Mouse (Mus musculus) MEL (cell line): ENCODE data around the gene Polg. TPM values are rescaled to one million over a fixed set of nuclear protein-coding genes. Genes with fewer than 3 reads are reported as not detected.

ENCODE experiments used
- DNase-seq: peaks from one replicate; pipeline ENCODE4 v3.0.0; 2011; ENCODE audit warnings: low read depth, low spot score
- H3K27ac ChIP-seq: 2 replicates; pipeline ENCODE4 v1.5.1; 2012; ENCODE audit warnings: low read depth, mild to moderate bottlenecking, control low read depth, low read length, moderate library complexity; ENCODE audit not compliant: control insufficient read depth
- H3K27me3 ChIP-seq, 2 experiments: fragments of 150-350 bp in 1 of 2; sonication (generic) in 1 of 2; 2 replicates each; pipeline ENCODE4 v1.6.1; 2012; ENCODE audit warnings: low read length in 2 of 2, mild to moderate bottlenecking in 2 of 2, improper control_type of control experiment in 1 of 2, moderate library complexity in 1 of 2; ENCODE audit not compliant: insufficient read depth in 2 of 2, control insufficient read depth in 1 of 2
- H3K36me3 ChIP-seq, 2 experiments: 2 replicates each; pipeline ENCODE4 v1.6.1; 2012 to 2014; ENCODE audit warnings: low read length in 2 of 2, improper control_type of control experiment in 1 of 2, inconsistent platforms in 1 of 2, mild to moderate bottlenecking in 1 of 2; ENCODE audit not compliant: insufficient read depth in 2 of 2, control insufficient read depth in 1 of 2
- H3K4me1 ChIP-seq, 2 experiments: fragments of 150-350 bp in 1 of 2; sonication (generic) in 1 of 2; 2 replicates each; pipeline ENCODE4 v1.6.1; 2012; ENCODE audit warnings: low read length in 2 of 2, improper control_type of control experiment in 1 of 2, mild to moderate bottlenecking in 1 of 2; ENCODE audit not compliant: insufficient read depth in 2 of 2, control insufficient read depth in 1 of 2
- H3K4me3 ChIP-seq, 2 experiments: fragments of 150-350 bp in 1 of 2; sonication (generic) in 1 of 2; 2 replicates each; pipeline ENCODE4 v1.5.1; 2012; ENCODE audit warnings: low read depth in 2 of 2, low read length in 2 of 2, mild to moderate bottlenecking in 2 of 2, moderate library complexity in 2 of 2, control low read depth in 1 of 2, improper control_type of control experiment in 1 of 2; ENCODE audit not compliant: control insufficient read depth in 1 of 2, insufficient read depth in 1 of 2
- H3K79me2 ChIP-seq: 2 replicates; pipeline ENCODE4 v1.6.1; 2012; ENCODE audit warnings: mild to moderate bottlenecking, low read length, moderate library complexity; ENCODE audit not compliant: control insufficient read depth, poor library complexity, insufficient read depth
- H3K9ac ChIP-seq: 2 replicates; pipeline ENCODE4 v1.6.1; 2012; ENCODE audit warnings: low read depth, mild to moderate bottlenecking, control low read depth, low read length, moderate library complexity; ENCODE audit not compliant: control insufficient read depth, poor library complexity, severe bottlenecking
- H3K9me3 ChIP-seq: fragments of 150-350 bp; sonication (generic); replicated peaks from 2 replicates; pipeline ENCODE4 v1.6.1; 2012; ENCODE audit warnings: mild to moderate bottlenecking, low read length, improper control_type of control experiment, moderate library complexity; ENCODE audit not compliant: insufficient read depth
- CTCF ChIP-seq, 3 experiments: IDR thresholded peaks in 2 of 3; conservative IDR thresholded peaks in 1 of 3; 2 replicates each; pipeline ENCODE4 v1.5.1; 2011 to 2012; ENCODE audit warnings: low read length in 3 of 3, low read depth in 2 of 3, mild to moderate bottlenecking in 2 of 3, improper control_type of control experiment in 1 of 3, inconsistent platforms in 1 of 3, mixed read lengths in 1 of 3, moderate library complexity in 1 of 3; ENCODE audit not compliant: control insufficient read depth in 1 of 3, insufficient read depth in 1 of 3, poor library complexity in 1 of 3, severe bottlenecking in 1 of 3
- ETS1 ChIP-seq: IDR thresholded peaks from 2 replicates; pipeline ENCODE4 v1.6.1; 2012; ENCODE audit warnings: low read depth, mild to moderate bottlenecking, inconsistent platforms, low read length, improper control_type of control experiment, moderate library complexity
- MAX ChIP-seq: IDR thresholded peaks from 2 replicates; pipeline ENCODE4 v1.6.1; 2011; ENCODE audit warnings: low read length, improper control_type of control experiment
- MAZ ChIP-seq: IDR thresholded peaks from 2 replicates; pipeline ENCODE4 v1.6.1; 2012; ENCODE audit warnings: low read depth, mild to moderate bottlenecking, inconsistent platforms, low read length, improper control_type of control experiment
- MYC ChIP-seq: IDR thresholded peaks from 2 replicates; pipeline ENCODE4 v1.6.1; 2011; ENCODE audit warnings: low read depth, mild to moderate bottlenecking, low read length, improper control_type of control experiment, moderate library complexity
- NELFE ChIP-seq: IDR thresholded peaks from 2 replicates; pipeline ENCODE4 v1.6.1; 2011; ENCODE audit warnings: low read depth, low read length, improper control_type of control experiment
- NRF1 ChIP-seq: IDR thresholded peaks from 2 replicates; pipeline ENCODE4 v1.6.1; 2014; ENCODE audit warnings: low read depth, mild to moderate bottlenecking, inconsistent platforms, low read length, improper control_type of control experiment, moderate library complexity; ENCODE audit not compliant: poor library complexity, insufficient read depth, severe bottlenecking
- POLR2A ChIP-seq, 2 experiments: IDR thresholded peaks; 2 replicates each; pipeline ENCODE4 v1.6.1; 2011 to 2012; ENCODE audit warnings: low read length in 2 of 2, mild to moderate bottlenecking in 2 of 2, control low read depth in 1 of 2, improper control_type of control experiment in 1 of 2, low read depth in 1 of 2, moderate library complexity in 1 of 2; ENCODE audit not compliant: control insufficient read depth in 1 of 2, insufficient read depth in 1 of 2, poor library complexity in 1 of 2
- POLR2AphosphoS2 ChIP-seq: IDR thresholded peaks from 2 replicates; pipeline ENCODE4 v1.6.1; 2011; ENCODE audit warnings: low read length, improper control_type of control experiment
- RAD21 ChIP-seq: IDR thresholded peaks from 2 replicates; pipeline ENCODE4 v1.6.1; 2011; ENCODE audit warnings: mild to moderate bottlenecking, low read depth, low read length, improper control_type of control experiment
- SIN3A ChIP-seq: IDR thresholded peaks from 2 replicates; pipeline ENCODE4 v1.6.1; 2012; ENCODE audit warnings: low read length, improper control_type of control experiment, inconsistent platforms
- SMC3 ChIP-seq: IDR thresholded peaks from 2 replicates; pipeline ENCODE4 v1.6.1; 2011; ENCODE audit warnings: low read depth, low read length, improper control_type of control experiment
- TAL1 ChIP-seq: IDR thresholded peaks from 2 replicates; pipeline ENCODE4 v1.6.1; 2012; ENCODE audit warnings: mild to moderate bottlenecking, inconsistent platforms, low read length, moderate library complexity, mixed read lengths
- TBP ChIP-seq: IDR thresholded peaks from 2 replicates; pipeline ENCODE4 v1.8.0; 2011; ENCODE audit warnings: low read depth, low read length, improper control_type of control experiment
- USF1 ChIP-seq: IDR thresholded peaks from 2 replicates; pipeline ENCODE4 v1.6.1; 2014; ENCODE audit warnings: low read depth, mild to moderate bottlenecking, inconsistent platforms, low read length, improper control_type of control experiment, moderate library complexity
- ZC3H11A ChIP-seq: IDR thresholded peaks from 2 replicates; pipeline ENCODE4 v1.6.1; 2012; ENCODE audit warnings: low read depth, mild to moderate bottlenecking, inconsistent platforms, low read length, improper control_type of control experiment
- ZNF384 ChIP-seq: IDR thresholded peaks from 2 replicates; pipeline ENCODE4 v1.6.1; 2012; ENCODE audit warnings: low read depth, mild to moderate bottlenecking, inconsistent platforms, low read length, improper control_type of control experiment
- polyA plus RNA-seq, 2 experiments: library from polyadenylated mRNA; stranded (reverse) in 1 of 2; unstranded in 1 of 2; fragments of >175 nt in 1 of 2; fragments of >200 nt in 1 of 2; gene quantifications; 2 replicates each; pipeline versions ENCODE4 v1.2.1 to v1.2.4; 2012; ENCODE audit warnings: low replicate concordance in 2 of 2, low read depth in 1 of 2; ENCODE audit not compliant: insufficient read length in 2 of 2, insufficient read depth in 1 of 2, missing spikeins in 1 of 2
- total RNA-seq: library from RNA; depleted of rRNA; stranded (reverse); fragments of 300-350 nt; gene quantifications from 2 replicates; pipeline ENCODE4 v1.2.3, GENCODE M21; 2012

The Polg gene
- total and polyA plus RNA-seq, 3 experiments, result 82.7 to 129 TPM; not detected in 1

GRCm38 (mm10) chr7:79472792-79473191 is 6.6 kb upstream of the Polg start (continued):
- TF ChIP-seq TAL1 (no peak), SIN3A (no peak), TBP (no peak), MYC (no peak), USF1 (no peak), MAZ (no peak), ETS1 (no peak), SMC3 (peak; percentile 57), MAX (no peak), NRF1 (no peak)

- peaks cover 0 to 18% of the 10 kb centered on the region in 2 experiments; a peak in 2 of 4 replicates for H3K36me3 ChIP-seq
- peak; percentile 48 for DNase-seq
- no peak for TF ChIP-seq NELFE
- no peak for TF ChIP-seq TAL1
- TF ChIP-seq ZC3H11A, result peak; percentile 48
- peak; percentile 54 for TF ChIP-seq RAD21
- TF ChIP-seq SMC3, result peak; percentile 64
- no peak for TF ChIP-seq POLR2AphosphoS2
- peak; percentile 42 to 57 (median 52) for TF ChIP-seq CTCF (IDR thresholded peaks at IDR 0.05 in 2 of 3, conservative IDR thresholded peaks at IDR 0.05 in 1 of 3; ENCODE audit: control insufficient read depth in 1 of 3, insufficient read depth in 1 of 3, low read depth in 2 of 3, low read length in 3 of 3, poor library complexity in 1 of 3, severe bottlenecking in 1 of 3)
- peak; percentile 80; the same call in 1 of the 2 replicates for TF ChIP-seq MYC
- TF ChIP-seq, all 39 proteins: peak for 5
- Histone ChIP-seq H3K4me3 (no peak overlapping the region), H3K4me1 (peaks cover 2 to 36% of the 10 kb centered on the region in 2 experiments; a peak in 3 of 4 replicates), H3K27ac (no peak overlapping the region), H3K9me3 (no peaks in the 10 kb centered on the region), H3K79me2 (no peaks in the 10 kb centered on the region; the same call in 1 of the 2 replicates), H3K9ac (no peak overlapping the region), H3K27me3 (no peaks in the 10 kb centered on the region)
Measured at GRCm38 (mm10) chr7:79471436-79471835, 5.3 kb upstream of the Polg start.

GRCm38 (mm10) chr7:79470718-79471117 is 4.6 kb upstream of the Polg start:
- H3K9me3 ChIP-seq, result no peaks in the 10 kb centered on the region
- peaks cover 2 to 36% of the 10 kb centered on the region in 2 experiments; a peak in 3 of 4 replicates for H3K4me1 ChIP-seq
- DNase-seq, result no peak
- no peak overlapping the region for H3K27ac ChIP-seq
- TF ChIP-seq ZNF384 (peak; percentile 49; the same call in 1 of the 2 replicates), MAZ (no peak), POLR2A (IDR thresholded peaks at IDR 0.05; ENCODE audit: control insufficient read depth in 1 of 2, insufficient read depth in 1 of 2, low read depth in 1 of 2, low read length in 2 of 2, poor library complexity in 1 of 2) (no peak)
- peaks cover 3% of the 10 kb centered on the region for H3K79me2 ChIP-seq
- H3K36me3 ChIP-seq, result peaks cover 0 to 18% of the 10 kb centered on the region in 2 experiments; a peak in 2 of 4 replicates
- H3K27me3 ChIP-seq, result no peaks in the 10 kb centered on the region
- no peak overlapping the region for H3K9ac ChIP-seq
- H3K4me3 ChIP-seq, result no peak overlapping the region
